Comparison of ENCODE assay signal across 11 mouse cellular contexts in the genomic region with DNA sequence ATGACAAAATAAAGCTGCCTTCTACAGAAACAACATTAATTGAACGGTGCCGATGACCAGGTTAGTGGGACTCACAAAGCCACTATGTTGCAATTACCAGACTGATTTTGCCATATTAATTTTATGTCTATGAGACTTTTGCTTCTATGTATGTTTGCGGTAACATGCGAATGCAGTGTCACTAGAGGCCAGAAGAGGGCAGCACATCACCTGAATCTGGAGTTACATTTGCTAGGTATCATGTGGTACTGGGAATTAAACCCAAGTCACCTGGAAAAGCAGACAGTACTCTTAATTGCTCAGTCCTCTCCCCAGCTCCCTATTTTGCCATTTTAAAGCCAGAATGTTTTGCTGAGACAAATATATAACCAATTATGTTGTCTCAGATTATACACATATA.
DNase-seq lines count a peak whose midpoint lies in the region; ATAC-seq and TF ChIP-seq lines count a peak whose summit lies in the region.
"Had no signal": no experiment of that assay in that cellular context is flagged by ENCODE, and none has a peak within 500 bp of the region (broad histone marks: within the 10 kb centered on the region; RNA-seq: fewer than 3 reads in every experiment).

No protein-coding gene starts in this region.

- no peak for TF ChIP-seq POLR2A in spleen, adult 2 months (IDR thresholded peaks at IDR 0.05; ENCODE audit: low read depth, low read length)
- no peak for TF ChIP-seq POLR2A in cortical plate, adult 2 months (IDR thresholded peaks at IDR 0.05; ENCODE audit: extremely low read depth, insufficient read depth, low read length)

- 74% methylated on average over 4 of the region's 4 CpGs for whole genome bisulfite sequencing in hindbrain, embryonic 11.5 days
- WGBS in hindbrain, embryonic 12.5 days = 77% methylated on average over 4 of the region's 4 CpGs
- 79% methylated on average over 4 of the region's 4 CpGs for WGBS in spleen, adult 2 months

- H3K4me2 ChIP-seq in hindbrain, embryonic 11.5 days (replicated peaks; ENCODE audit: low read depth, low read length) = no peak overlapping the region
- H3K4me2 ChIP-seq in hindbrain, embryonic 12.5 days (replicated peaks) = no peak overlapping the region
- H3K4me2 ChIP-seq: liver, embryonic 13.5 days; neural tube, embryonic 13.5 days had no signal

- no peak overlapping the region for H3K4me3 ChIP-seq in hindbrain, embryonic 11.5 days (ENCODE audit: low read depth, low read length)
- H3K4me3 ChIP-seq in hindbrain, embryonic 12.5 days = no peak overlapping the region
- H3K4me3 ChIP-seq in spleen, adult 2 months (ENCODE audit: extremely low read depth, insufficient read depth, insufficient read length) = no peak overlapping the region
- no peak overlapping the region for H3K4me3 ChIP-seq in cortical plate, adult 2 months (ENCODE audit: insufficient read depth, low read length)
- H3K4me3 ChIP-seq: heart, embryonic 10.5 days; liver, embryonic 13.5 days; neural tube, embryonic 13.5 days had no signal

- H3K9me3 ChIP-seq in hindbrain, embryonic 11.5 days (ENCODE audit: control insufficient read depth, low read length) = no peaks in the 10 kb centered on the region
- no peaks in the 10 kb centered on the region for H3K9me3 ChIP-seq in hindbrain, embryonic 12.5 days (replicated peaks)
- H3K9me3 ChIP-seq: heart, embryonic 10.5 days; liver, embryonic 13.5 days had no signal

- DNase-seq in hindbrain, embryonic 11.5 days (ENCODE audit: low spot score) = peak; percentile 18
- no peak for DNase-seq in spleen, adult 2 months (ENCODE audit: low read depth in 1 of 2, low spot score in 2 of 2)
- DNase-seq in spleen, postnatal 4 days (ENCODE audit: low spot score in 2 of 2) = no peak
- DNase-seq in MN1 (ENCODE audit: low spot score) = no peak
- DNase-seq in frontal cortex, postnatal 25 days (ENCODE audit: low spot score in 2 of 2) = no peak
- no peak for DNase-seq in layer of hippocampus, adult 11-12 months (ENCODE audit: low spot score)
- DNase-seq: liver, embryonic 13.5 days had no signal

- peak; percentile 26; the same call in 1 of the 2 replicates for TF ChIP-seq CTCF in spleen, adult 2 months (IDR thresholded peaks at IDR 0.05; ENCODE audit: extremely low read depth, insufficient read depth, insufficient read length, insufficient replicate concordance)
- peak; percentile 33; the same call in 1 of the 2 replicates for TF ChIP-seq CTCF in cortical plate, adult 2 months (IDR thresholded peaks at IDR 0.05; ENCODE audit: extremely low read depth, insufficient read depth, low read length)

- no peak for ATAC-seq in hindbrain, embryonic 11.5 days (ENCODE audit: low FRiP score)
- ATAC-seq in hindbrain, embryonic 12.5 days (ENCODE audit: low FRiP score) = no peak

- H3K36me3 ChIP-seq in hindbrain, embryonic 11.5 days (ENCODE audit: control insufficient read depth, insufficient read depth, low read length) = no peaks in the 10 kb centered on the region
- H3K36me3 ChIP-seq in hindbrain, embryonic 12.5 days = no peaks in the 10 kb centered on the region
- no peaks in the 10 kb centered on the region for H3K36me3 ChIP-seq in spleen, adult 2 months (ENCODE audit: control insufficient read depth, insufficient read depth, low read length)
- H3K36me3 ChIP-seq: heart, embryonic 10.5 days; liver, embryonic 13.5 days; neural tube, embryonic 13.5 days had no signal

- no peaks in the 10 kb centered on the region for H3K27me3 ChIP-seq in hindbrain, embryonic 11.5 days (ENCODE audit: control insufficient read depth, insufficient read depth, low read length)
- no peaks in the 10 kb centered on the region for H3K27me3 ChIP-seq in hindbrain, embryonic 12.5 days
- H3K27me3 ChIP-seq in spleen, adult 2 months (ENCODE audit: control insufficient read depth, insufficient read depth, low read length) = no peaks in the 10 kb centered on the region
- H3K27me3 ChIP-seq: liver, embryonic 13.5 days; neural tube, embryonic 13.5 days had no signal

- H3K9ac ChIP-seq in hindbrain, embryonic 11.5 days (ENCODE audit: low read depth, low read length) = no peak overlapping the region
- H3K9ac ChIP-seq in hindbrain, embryonic 12.5 days = no peak overlapping the region
- H3K9ac ChIP-seq: liver, embryonic 13.5 days; neural tube, embryonic 13.5 days had no signal

- H3K4me1 ChIP-seq in hindbrain, embryonic 11.5 days (replicated peaks; ENCODE audit: control insufficient read depth, insufficient read depth, low read length) = no peaks in the 10 kb centered on the region
- no peaks in the 10 kb centered on the region for H3K4me1 ChIP-seq in hindbrain, embryonic 12.5 days
- no peaks in the 10 kb centered on the region for H3K4me1 ChIP-seq in spleen, adult 2 months (ENCODE audit: control insufficient read depth, insufficient read depth, insufficient read length)
- no peaks in the 10 kb centered on the region for H3K4me1 ChIP-seq in cortical plate, adult 2 months (ENCODE audit: control insufficient read depth, insufficient read depth, low read length)
- H3K4me1 ChIP-seq: heart, embryonic 10.5 days; liver, embryonic 13.5 days; neural tube, embryonic 13.5 days had no signal

- no peak overlapping the region for H3K27ac ChIP-seq in hindbrain, embryonic 11.5 days (ENCODE audit: low read depth, low read length)
- H3K27ac ChIP-seq in hindbrain, embryonic 12.5 days = no peak overlapping the region
- no peak overlapping the region for H3K27ac ChIP-seq in spleen, adult 2 months (ENCODE audit: insufficient read depth, low read length)
- H3K27ac ChIP-seq in cortical plate, adult 2 months (ENCODE audit: insufficient read depth, low read length) = no peak overlapping the region
- H3K27ac ChIP-seq: heart, embryonic 10.5 days; liver, embryonic 13.5 days; neural tube, embryonic 13.5 days had no signal
